Mouse (Mus musculus): ENCODE results near the gene Arf1.

The Arf1 gene

DNA sequence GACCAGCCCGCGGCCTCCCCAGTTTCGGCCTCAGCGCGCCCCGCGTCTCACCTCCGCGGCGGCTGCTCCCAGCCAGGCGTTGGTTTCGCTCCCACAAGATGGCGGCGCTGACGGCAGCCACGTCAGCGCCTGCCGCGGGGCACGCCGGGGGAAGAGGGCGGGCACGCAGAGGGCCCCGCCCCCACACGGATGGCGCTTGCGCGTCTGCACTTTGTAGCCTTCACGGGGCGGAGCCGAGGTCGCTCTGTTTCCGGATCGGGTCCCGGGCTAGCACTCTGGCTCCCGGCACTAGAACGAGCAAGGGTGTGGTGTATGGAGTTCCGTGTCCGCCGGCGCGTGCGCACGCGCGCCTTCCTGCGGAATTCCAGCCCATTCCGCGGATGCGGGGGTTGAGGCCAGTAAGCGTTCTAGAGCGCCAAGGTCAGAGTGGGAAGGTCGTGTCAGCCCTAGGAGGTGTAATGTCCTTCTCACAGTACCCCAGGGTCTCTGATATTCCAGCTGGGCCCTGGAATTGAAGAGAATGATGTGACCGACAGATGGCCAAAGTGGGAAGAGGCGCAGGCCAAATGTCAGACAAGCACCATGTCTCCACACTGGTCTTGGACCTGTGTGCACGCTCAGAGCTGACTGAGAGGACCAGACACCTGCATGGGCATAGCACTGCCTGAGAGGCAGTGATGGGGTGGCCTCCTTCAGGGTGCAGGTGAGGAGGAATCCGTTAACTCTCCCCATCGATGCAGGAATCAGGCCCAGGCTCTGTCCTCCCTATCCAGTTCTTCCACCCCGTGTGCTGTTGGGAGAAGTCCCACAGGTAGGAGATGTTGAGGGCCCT lies at the start of gene Arf1:
Gene Arf1 (minus strand): TSS at position 149 of the 832 bp plus-strand sequence.
- peak; percentile 96 for DNase-seq (ENCODE audit: low spot score)

DNA sequence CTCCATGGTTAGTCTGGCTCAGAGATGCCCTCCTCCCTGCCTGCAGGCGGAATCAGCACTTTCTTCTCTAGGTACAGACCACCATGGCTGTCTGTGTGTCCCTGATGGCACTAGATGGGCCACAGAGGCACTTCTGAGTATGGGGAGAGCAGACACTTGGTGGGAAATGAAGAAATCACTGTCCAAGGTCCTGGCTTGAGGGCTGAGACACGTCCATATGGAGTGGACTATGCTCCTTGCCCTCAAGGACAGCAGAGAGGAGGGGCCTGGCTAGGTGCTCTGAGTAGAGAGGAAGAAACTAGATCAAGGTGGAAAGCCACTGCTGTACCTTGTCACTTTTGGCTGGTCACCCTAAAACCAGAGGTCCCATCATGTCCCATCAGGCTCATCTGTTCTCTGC lies 48.8 kb upstream of the Arf1 start:
- DNase-seq (ENCODE audit: low spot score) = no peak

DNA sequence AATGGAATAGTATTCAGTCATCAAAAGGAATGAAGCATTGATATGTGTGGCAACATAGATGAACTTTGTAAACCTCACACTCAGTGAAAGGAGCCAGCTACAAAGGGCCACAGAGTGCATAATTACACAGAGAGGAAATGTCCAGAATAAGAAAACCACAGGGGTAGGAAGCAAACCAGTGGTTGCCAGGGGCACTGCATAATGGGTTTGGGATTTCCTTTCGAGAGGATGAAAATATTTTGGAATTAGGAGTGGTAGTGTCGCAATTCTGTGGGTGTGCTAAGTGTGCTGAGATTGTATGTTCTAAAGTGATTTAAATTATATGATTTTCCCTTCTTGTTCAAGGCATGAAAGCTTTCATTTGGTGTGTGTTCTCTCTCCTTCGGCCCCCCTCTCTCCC lies 46.1 kb upstream of the Arf1 start:
- DNase-seq (ENCODE audit: low spot score) = no peak

DNA sequence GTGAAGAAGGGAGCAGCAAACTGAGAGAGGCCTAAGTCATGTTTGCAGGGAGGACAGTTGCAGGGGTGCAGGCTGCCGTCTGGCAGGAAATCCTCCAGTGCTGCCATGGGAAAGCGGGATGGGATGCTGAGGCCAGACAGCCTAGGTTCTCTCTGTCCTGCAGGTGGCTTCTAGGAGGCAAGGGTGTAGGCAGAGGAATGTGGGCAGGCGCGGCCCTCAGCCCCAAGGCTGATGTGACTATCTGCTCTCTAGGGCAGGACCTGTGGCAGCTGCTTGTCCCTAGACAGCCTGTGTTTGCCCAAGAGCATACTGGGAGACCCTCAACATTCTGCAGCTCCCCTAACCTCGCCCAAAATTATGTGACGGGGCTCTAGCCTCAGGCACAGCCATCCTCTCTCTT lies 38.7 kb upstream of the Arf1 start:
- no peak for DNase-seq (ENCODE audit: low spot score)

DNA sequence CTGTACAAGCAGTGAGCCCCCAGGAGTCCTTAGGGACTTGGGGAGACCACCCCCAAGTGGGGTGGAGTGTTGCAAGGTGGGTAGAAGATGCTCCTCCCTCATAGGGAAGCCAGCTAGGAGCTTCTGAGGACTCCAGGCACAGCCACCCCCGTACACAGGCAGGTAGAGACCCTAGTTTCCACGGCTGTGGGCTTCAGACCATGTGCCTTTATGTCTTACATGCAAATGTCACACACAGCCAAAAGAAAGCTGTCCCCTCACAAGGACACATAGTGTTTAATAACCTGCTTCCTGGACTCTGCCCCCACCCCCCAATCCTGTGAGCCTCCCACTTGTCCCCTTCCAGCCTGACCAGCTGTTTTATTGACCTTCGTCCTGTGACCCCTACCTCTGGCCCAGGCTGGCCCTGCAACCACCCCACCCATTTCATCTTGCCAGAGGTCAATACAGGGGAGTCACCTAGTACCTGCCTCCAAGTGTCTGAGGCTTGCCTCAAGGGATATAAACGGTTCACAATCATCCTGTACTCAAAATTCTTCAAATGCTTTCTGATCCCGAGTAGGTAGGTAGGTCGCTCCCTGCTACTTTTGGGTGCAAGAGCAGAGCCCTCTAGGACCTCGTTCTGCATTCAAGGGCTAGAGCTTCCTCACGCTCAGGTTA lies 37.2 kb upstream of the Arf1 start:
- DNase-seq (ENCODE audit: low spot score) = no peak

DNA sequence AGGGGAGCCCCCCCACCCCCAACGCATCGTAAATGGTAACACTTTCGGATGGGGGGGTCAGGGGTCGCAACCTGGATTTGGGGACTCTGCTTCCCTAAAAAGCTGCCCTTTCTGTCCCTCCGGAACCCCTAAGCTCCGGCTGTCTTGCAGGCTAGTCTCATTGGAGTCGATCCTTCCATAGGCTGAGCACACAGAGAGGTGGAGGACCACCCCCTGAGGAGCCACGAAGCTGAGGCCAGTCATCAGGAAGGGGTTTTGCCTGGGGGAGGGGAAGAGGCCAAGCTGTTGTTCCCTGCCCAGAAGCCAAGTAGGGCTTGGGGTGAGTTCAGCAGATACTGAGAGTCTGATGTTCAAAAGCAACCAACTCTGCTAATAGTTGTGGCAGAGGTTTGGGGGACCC lies 36.5 kb upstream of the Arf1 start:
- DNase-seq (ENCODE audit: low spot score) = no peak

DNA sequence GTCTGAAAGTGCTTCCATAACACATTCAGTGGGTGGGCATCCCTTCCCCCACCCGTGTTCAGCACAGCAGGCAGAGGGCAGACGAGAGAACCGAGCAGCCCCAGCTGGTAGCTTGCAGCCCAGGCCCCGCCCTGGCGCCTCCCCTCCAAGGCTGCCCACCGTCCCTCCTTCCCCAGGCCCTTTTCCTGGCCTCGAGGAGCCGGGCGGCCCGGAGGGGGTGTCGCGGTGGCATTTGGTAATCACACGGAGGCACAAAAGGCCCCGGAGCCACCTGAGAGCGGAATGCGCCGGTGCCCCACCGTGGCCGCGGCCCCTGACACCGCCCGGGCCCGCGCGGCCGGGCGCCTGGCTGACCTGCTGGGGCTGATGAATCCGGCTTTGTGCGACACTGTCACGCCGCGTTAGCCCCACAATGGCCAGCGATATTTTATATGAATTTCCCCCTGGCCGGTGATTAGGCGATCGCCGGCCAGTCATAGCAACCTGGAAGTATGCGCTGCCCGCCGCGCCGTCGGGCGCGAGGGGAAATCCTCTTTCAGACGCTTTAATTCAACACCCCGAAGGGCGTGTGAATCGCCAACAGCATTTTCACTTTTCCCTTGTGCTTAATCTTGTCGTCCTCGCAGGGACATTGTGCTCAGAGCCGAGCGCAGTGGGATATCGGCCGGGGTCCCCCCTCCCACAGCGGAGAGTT lies 35.9 kb upstream of the Arf1 start:
- DNase-seq (ENCODE audit: low spot score) = no peak

DNA sequence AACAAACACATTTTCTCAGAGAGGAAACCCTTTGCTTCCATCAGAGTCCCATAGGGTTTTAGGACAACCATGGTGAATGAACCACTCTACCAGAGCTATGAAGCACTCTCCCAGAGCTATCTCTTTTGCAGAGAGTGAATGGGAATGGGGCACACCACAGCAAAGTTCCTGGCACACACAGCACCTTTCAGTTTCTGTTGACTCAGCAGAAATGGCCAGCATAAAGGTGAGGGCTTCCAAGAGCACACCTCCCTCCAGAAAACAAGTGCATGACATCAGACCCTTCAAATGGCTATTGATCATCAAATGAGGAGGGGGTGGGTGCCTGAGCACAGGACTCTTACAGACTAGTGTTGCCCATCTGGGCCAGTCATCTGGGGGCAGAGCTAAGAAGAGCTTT lies 34.2 kb upstream of the Arf1 start:
- no peak for DNase-seq (ENCODE audit: low spot score)

DNA sequence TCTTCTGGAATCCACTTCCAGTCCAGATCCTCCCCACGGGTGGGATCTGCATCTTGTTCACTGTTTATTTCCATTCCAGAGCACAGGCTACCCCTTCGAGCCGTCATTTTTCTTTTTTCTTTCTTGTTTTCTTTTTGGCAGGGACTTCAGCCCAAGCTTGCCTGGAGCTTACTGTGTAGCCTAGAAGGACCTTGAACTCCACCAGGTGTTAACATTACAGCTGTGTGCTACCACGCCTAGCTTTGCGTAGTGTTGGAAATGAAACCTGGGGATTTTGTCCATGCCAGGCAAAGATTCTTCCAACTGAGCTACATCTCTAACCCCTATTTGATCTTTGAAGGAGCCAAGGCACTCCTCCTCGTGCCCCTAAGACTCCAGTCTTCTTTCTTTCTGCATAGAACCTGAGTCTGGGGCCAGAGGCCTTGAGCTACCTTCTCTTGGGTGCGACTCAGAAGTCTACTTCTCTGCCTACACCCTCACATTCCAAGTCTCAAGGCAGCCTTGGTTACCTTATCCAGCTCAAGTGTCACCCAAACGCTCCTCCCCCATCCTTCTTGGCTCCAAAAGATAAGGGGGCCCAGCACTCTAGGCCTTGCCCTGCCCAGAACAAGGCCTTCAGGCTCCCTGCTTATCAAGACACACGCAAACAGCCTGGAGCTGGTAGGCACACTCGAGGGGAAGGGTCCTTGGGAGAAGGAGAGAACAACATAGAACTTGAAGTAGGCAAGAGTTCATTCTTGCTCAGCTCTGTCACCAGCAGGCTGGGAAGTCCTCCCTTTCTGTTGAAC lies 32.8 kb upstream of the Arf1 start:
- DNase-seq (ENCODE audit: low spot score) = no peak

DNA sequence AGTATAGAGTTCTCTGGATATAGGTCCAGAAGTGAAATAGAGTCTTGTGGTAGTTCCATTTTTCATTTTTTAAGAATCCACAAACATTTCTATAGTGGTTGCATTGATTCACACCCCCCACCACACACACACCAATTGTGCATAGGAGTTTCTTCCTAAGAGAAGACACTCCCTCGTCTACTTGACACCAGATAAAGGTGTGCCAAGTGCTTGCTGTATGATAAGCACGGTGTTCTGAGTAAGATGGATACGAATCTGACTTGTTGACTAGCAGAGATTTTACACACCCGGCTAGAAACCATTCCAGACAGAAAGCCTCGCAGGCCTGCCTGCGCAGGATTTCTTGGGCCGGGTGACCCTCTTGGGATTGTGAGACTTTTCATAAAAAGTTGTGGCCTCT lies 31.6 kb upstream of the Arf1 start:
- no peak for DNase-seq (ENCODE audit: low spot score)

DNA sequence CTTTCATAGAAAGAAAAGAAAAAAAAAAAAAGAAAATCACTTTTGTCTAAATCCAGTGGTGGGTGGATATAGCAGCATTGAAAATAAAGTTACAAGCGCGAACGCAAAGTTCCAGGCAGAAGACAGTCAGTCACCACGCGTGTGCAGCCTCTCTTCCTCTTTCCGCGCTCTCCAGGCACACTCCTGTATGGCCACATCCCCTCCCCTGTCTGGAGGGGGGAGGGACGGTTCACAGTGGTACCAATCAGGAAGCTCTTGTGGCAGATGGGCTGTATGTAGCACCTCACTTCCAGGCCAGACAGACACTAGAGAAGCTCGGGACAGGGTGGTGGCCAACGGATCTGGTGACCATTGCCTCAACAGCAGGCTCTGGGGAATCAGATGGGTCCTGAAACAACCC lies 20.0 kb upstream of the Arf1 start:
- DNase-seq (ENCODE audit: low spot score) = no peak

DNA sequence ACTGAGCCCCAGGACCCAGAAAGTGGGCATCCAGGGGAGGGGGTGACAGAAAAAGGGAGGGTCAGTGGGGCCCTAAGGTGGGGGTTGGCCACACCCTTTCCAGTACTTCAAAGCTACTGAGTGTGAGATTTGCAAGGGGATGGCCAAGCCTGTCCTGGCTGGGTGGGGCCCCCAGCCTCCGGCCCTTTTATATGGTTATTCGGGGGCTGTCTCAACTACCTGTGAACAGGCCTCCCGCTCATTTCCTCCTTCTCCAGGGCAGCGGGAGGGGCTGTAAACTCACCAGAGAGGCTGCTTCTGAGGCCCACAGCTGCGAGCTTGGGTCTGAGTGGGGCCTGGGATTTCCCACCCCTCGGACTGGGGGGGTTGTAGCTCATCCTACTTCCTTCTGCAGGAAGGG lies 15.8 kb upstream of the Arf1 start:
- no peak for DNase-seq (ENCODE audit: low spot score)

DNA sequence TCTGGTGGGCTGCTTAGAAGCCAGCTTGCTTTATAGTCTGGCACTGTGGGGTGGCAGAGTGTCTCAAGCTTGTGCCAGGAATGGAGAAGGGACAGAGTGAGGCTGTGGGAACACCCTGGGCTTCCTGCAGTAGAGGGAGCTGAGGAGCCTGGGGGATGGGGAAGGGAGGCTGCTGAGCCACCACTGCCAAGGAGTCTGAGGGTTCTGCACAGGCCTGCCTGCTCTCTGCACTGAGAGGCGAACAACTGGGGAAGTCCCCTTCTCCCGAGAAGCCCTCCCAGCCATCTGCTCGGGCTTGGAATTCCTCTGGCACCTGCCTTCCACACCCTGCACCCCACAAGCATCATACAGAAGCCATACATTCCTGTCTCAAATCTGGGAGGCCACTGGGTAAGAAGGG lies 13.8 kb upstream of the Arf1 start:
- no peak for DNase-seq (ENCODE audit: low spot score)

DNA sequence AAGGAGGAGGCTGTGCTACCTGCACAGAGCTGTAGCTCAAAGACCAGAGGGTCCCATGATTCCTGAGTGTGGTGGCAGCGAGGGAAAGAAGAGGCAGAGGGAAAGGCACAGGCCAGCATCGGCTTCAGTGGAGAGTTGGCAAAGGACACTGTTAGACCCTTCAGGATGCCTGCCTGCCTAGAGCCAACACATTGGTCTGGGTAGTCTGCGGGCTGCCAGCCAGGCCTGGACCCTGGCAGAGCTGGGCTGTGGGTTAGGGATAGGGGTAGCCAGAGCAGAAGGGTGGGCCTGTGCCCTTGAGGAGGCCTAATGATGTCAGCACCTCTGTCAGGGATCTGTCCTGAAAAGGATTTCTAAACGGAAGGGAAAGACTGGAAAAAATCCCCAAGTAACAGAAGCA lies 11.7 kb upstream of the Arf1 start:
- no peak for DNase-seq (ENCODE audit: low spot score)

DNA sequence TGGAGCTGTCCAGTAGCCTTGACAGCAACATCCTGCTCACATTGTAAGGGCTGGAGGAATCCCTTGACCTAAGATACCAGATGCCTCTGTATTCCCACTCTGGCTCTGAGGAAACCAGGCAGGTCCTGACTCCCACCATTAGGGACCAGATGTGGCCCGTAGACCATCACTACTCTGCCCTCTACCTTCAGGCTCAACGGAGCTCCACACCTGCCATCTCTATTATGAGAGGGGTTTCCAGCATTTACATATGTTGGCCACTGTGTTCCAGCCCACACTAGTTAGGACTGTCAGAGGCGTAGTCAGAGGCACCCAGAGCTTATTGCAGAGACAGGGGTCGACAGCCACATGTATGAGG lies 11.3 kb upstream of the Arf1 start:
- no peak for DNase-seq (ENCODE audit: low spot score)

DNA sequence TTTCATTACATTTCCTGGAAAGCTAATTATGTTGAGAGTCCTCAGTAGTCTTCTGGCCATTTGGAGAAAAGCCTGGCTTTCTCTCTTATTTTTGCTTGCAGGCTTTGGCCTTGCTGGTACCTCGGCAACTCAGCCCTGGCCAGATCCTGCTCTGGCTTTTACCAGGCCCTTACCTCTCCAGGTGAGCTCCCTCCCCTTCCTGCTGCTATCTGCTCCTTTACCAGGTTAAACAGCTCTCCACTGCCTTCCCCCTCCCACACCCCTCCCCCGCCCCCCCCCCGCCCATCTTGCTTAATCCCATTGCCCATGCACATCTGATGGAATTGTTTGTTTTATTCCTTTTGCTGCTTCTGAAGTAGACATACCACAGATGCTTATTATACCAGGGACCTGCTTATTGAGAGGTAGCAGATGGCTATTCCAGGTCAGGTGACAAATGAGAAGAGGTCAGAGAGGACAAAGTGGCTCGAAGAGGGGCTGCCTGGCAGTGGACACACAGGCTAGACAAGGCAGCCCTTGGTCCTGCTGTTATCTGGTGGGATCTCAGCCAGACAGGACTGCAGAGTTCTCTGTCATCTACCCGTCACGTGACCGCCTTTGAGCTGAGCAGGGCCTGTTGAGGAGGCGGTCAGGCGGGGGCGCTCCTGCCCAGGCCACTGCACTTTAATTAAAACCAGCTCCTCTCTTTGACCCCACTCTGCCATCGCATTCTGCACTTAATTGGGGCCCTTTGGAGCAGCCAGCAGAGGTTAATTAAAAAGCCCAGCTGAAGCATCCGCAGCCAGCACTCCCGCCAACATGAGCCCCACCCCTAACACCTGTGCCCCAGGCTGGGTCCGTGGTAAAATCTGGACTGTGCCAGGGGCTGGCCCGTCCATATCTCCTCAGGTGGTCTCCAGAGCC lies 10.7 kb upstream of the Arf1 start:
- no peak for DNase-seq (ENCODE audit: low spot score)

DNA sequence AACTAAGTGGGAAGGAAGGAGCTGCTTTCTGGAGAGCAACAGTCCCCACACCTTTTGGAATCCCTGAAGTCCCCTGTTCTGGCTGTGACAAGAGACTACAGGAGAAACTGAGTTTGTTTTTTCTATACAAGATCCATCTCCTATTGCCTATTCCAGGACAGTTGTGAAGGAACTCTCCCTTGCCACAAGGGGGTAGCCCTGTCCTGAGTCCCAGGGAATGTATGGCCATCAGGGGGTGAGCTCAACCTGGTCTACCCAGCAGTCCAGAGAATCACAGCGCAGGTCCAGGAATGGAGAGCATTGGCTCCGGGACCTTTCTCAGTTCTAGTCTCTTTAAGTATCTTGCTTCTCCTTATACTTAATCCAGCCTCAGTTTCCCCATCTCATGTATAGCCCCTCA lies 4.7 kb upstream of the Arf1 start:
- no peak for DNase-seq (ENCODE audit: low spot score)

DNA sequence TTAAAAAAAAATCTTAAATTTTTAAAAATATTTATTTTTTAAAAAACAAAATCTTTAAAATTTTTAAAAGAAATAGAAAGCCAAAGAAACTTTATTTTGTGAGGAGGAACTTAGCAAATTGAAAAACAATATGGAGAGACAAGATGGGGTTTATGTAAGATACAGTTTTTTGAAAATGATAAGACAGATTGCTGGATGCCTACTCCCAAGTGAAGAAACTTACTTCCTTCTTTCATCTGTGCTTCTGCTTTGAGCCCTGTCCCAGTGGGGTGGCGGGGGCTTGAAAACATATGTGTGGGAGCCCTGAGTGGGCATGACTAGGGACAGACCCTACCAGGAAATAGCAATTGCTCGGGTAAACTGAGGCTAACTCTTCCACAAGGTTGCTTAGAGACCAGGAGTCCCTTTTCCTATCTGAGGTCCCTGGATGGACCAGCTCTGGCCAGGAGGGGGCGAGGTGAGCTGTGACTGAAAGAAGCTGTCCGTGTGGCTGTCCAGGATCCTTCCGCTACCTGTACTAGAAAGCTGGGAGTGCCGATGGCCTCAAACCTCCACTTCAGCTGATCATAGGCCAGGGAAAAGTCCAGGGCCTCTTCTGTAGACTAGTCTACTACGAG lies 2.2 kb upstream of the Arf1 start:
- DNase-seq (ENCODE audit: low spot score) = peak; percentile 60

DNA sequence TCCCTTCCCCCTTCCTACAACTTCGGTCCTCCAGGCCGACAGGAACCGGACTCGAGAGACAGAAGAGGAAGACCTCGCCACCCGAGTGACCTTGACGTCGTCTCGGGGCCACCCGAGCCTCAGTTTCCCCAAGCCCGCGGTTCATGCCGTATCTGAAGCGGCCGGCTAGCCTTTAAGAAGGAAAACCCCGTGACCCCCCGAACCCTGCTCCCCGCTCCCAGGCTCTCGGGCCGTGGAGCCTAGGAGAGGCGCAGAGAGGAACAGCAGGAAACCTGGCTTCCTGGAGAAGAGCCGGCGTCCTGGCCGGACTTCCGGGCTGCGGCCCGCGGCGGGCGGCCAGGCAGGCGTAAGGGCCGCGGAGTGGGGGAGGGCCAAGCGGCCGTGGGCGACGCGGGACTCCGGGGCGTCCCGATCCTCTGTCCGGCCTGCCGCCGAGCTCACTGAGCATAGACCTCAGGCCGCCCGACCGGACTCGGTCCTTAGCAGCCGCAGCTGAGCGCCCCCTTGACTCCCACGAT lies 407 bp downstream of the Arf1 start:
- DNase-seq (ENCODE audit: low spot score) = peak; percentile 30

DNA sequence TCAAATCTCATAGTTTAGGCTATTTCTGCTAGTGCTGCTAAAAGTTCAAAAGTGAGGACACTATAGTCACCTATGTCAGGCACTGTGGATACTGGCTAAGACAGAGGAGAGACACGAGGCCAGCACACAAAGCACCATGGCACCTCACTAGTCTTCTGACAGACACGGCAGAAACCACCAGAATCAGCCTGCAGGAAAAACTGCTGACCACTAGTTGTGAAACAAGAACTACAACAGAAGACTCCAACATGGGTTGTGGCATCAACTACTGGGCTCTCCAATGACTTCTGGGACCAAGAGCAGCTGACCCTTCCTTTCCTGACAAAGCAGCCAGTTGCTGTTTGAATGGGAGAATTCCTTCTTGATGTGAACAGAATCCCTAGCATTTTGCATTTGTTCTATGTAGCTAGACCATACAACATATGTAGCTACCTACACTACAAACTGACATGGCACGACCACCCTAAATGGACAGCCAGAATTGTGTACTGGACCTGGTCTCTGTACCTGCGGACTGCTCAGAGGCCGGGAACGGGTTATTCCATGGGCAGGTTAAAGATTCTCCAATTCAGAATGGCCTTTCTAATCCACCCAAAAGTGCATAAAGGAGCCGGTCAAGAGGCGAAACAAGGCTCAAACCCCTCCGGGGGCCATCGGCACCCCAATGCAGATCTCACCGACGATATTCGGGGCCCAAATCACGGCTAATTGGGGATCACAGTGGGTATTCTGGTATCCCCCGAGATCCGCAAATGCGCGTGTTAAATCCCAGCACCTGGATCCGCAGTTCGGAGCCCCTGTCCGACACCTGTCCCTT lies 1.1 kb downstream of the Arf1 start:
- DNase-seq (ENCODE audit: low spot score) = peak; percentile 71
